Mouse (Mus musculus): ENCODE data around the gene Abcf2. TPM values are rescaled to one million over a fixed set of nuclear protein-coding genes. Genes with fewer than 3 reads are reported as not detected.
"Not testable (repeated sequence)": the region's sequence is repeated elsewhere in the genome, so short reads cannot be mapped to it uniquely, and the experiment has no call there.

The Abcf2 gene
- polyA plus RNA-seq, 1 experiment = 194 TPM

DNA sequence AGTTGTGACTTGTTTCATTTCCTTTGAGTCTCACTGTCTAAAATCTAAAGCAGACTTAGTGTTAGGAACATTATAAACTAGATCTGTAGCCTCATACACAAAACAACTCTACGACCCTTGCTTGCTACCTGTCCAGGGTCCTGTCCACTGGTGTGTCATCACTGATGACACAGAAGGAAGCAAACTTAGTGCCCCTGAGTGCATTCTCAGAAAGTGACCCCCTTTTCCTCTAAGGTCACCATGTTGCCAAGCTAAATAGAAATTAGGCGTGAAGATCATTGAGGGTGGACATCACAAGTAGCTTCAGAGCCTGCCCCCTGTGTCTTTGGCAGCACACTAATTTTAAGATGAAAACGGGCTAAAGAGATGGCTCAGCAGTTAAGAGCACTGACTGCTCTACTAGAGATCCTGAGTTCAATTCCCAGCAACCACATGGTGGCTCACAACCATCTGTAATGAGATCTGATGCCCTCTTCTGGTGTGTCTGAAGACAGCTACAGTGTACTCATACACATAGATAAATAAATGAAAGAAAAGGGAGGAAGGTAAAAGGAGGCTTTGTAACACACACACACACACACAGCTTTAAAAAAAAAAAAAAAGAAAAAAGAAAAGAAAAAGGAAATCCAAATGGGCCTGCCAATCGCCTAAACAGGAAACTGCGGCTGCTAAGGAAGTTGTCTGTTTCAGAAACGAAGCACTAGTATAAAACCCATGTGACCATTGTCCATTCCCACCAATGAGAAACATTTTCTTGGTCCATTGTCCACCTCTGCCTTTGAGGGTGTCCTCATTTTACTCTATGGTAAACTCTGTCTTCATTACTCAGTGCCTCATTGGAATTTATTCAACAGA, 1.1 kb upstream of the Abcf2 start:
- Histone ChIP-seq H3K4me1 (ENCODE audit: control insufficient read depth, insufficient read depth, low read length) (peaks cover 8% of the 10 kb centered on the region), H3K27me3 (ENCODE audit: control insufficient read depth, insufficient read depth, low read length) (no peaks in the 10 kb centered on the region), H3K36me3 (ENCODE audit: control insufficient read depth, insufficient read depth, low read length) (no peaks in the 10 kb centered on the region; the same call in 1 of the 2 replicates), H3K4me3 (ENCODE audit: control insufficient read depth, low read depth, low read length) (peak overlapping the region; percentile 96), H3K27ac (ENCODE audit: control insufficient read depth, insufficient read depth, low read depth, low read length) (no peak overlapping the region; the same call in 1 of the 2 replicates)
- TF ChIP-seq POLR2A (IDR thresholded peaks at IDR 0.05; ENCODE audit: control insufficient read depth, low read depth, low read length) (no peak), CTCF (IDR thresholded peaks at IDR 0.05; ENCODE audit: control insufficient read depth, insufficient read depth, insufficient replicate concordance, low read depth, low read length) (no peak)

DNA sequence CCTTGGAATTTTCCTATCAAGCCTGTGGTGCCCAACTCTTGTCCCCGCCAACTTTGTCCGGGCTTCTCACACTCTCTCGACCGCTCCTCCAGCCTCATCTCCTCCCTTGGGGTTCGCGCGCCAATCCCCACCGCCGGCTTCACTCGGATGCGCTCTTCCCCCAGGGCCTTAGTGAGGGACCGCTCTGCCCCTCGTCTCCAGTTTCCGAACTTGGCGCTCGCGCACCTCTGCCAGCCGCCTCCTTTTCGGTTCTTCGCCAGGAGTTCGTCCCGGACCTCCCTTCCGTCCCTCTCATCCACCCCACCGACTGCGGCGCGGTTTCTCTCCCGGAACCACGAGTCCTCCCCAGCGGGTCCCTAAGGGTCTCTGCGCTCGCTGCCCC, 475 bp downstream of the Abcf2 start:
- peak overlapping the region; percentile 96 for H3K4me3 ChIP-seq (ENCODE audit: control insufficient read depth, low read depth, low read length)
- no peaks in the 10 kb centered on the region; the same call in 1 of the 2 replicates for H3K36me3 ChIP-seq (ENCODE audit: control insufficient read depth, insufficient read depth, low read length)
- peaks cover 8% of the 10 kb centered on the region for H3K4me1 ChIP-seq (ENCODE audit: control insufficient read depth, insufficient read depth, low read length)
- no peak for TF ChIP-seq POLR2A (IDR thresholded peaks at IDR 0.05; ENCODE audit: control insufficient read depth, low read depth, low read length)
- TF ChIP-seq CTCF (IDR thresholded peaks at IDR 0.05; ENCODE audit: control insufficient read depth, insufficient read depth, insufficient replicate concordance, low read depth, low read length) = no peak
- peak overlapping the region; percentile 84 for H3K27ac ChIP-seq (ENCODE audit: control insufficient read depth, insufficient read depth, low read depth, low read length)
- no peaks in the 10 kb centered on the region for H3K27me3 ChIP-seq (ENCODE audit: control insufficient read depth, insufficient read depth, low read length)

DNA sequence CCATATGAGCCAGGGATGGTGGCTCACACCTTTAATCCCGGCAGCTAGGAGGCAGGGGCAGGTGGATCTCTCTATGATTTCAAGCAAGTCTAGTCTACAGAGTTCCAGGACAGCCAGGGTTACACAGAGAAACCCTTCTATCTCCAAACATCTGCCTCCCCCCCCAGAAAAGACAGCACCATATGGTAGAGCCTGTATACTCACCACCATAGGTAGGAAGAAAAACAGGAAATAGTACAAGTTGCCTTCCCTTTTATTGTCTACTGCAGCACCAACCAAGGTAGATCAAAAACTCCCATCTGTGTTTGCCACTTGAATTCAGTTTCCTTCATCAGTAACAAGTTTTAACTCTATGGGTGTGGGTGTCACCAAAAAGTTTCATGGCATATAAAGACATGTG, 1.3 kb downstream of the Abcf2 start:
- H3K4me3 ChIP-seq (ENCODE audit: control insufficient read depth, low read depth, low read length) = peak overlapping the region; percentile 96
- no peaks in the 10 kb centered on the region for H3K27me3 ChIP-seq (ENCODE audit: control insufficient read depth, insufficient read depth, low read length)
- H3K36me3 ChIP-seq (ENCODE audit: control insufficient read depth, insufficient read depth, low read length) = no peaks in the 10 kb centered on the region; the same call in 1 of the 2 replicates
- peaks cover 8% of the 10 kb centered on the region for H3K4me1 ChIP-seq (ENCODE audit: control insufficient read depth, insufficient read depth, low read length)
- no peak overlapping the region for H3K27ac ChIP-seq (ENCODE audit: control insufficient read depth, insufficient read depth, low read depth, low read length)
- TF ChIP-seq CTCF (IDR thresholded peaks at IDR 0.05; ENCODE audit: control insufficient read depth, insufficient read depth, insufficient replicate concordance, low read depth, low read length) (no peak), POLR2A (IDR thresholded peaks at IDR 0.05; ENCODE audit: control insufficient read depth, low read depth, low read length) (no peak)

DNA sequence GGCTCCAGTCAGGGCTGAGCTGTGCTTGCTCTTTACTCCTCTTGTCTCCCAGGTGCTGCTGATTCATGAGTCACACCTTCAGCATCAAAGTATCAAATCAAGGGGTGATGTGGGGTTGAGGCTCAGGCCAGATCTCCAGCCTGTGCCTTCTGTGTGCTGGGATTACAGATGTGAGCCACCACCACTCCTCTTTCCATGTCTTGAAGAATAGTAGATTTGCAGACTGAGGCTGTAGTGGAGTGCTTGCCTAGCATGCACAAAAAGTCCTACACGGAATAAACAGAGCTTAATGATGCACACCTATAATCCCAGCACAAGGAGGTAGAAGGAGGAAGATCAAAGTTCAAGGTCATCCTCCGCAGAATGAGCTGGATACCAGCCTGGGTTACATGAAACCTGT, 20.6 kb downstream of the Abcf2 start, which contains the start of gene 4931409K22Rik:
Gene 4931409K22Rik (minus strand): TSS at position 101 of the 400 bp plus-strand sequence.
- Histone ChIP-seq H3K36me3 (ENCODE audit: control insufficient read depth, insufficient read depth, low read length) (no peaks in the 10 kb centered on the region), H3K27ac (ENCODE audit: control insufficient read depth, insufficient read depth, low read depth, low read length) (no peak within 1 kb of the TSS), H3K4me3 (ENCODE audit: control insufficient read depth, low read depth, low read length) (peak within 1 kb of the TSS; percentile 35), H3K27me3 (ENCODE audit: control insufficient read depth, insufficient read depth, low read length) (no peaks in the 10 kb centered on the region), H3K4me1 (ENCODE audit: control insufficient read depth, insufficient read depth, low read length) (peaks cover 6% of the 10 kb centered on the region)
- no peak for TF ChIP-seq CTCF (IDR thresholded peaks at IDR 0.05; ENCODE audit: control insufficient read depth, insufficient read depth, insufficient replicate concordance, low read depth, low read length)
- TF ChIP-seq POLR2A (IDR thresholded peaks at IDR 0.05; ENCODE audit: control insufficient read depth, low read depth, low read length) = no peak

DNA sequence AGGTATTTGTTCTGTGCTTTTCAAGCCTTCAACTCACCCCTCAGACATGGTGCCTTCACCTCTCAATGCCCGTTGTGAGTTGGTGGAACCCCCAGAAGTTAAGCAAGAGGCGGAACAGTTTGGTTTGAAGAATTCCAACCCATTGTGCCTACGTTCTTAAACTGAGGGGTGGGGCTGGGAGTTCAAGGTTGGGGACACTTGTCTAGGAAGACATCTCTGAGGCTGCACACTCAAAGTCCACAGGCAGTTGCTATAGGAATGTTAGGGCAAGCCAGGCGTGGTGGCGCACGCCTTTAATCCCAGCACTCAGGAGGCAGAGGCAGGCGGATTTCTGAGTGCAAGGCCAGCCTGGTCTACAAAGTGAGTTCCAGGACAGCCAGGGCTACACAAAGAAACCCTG, 21.9 kb downstream of the Abcf2 start:
- H3K4me1 ChIP-seq (ENCODE audit: control insufficient read depth, insufficient read depth, low read length); H3K27me3 ChIP-seq (ENCODE audit: control insufficient read depth, insufficient read depth, low read length); H3K36me3 ChIP-seq (ENCODE audit: control insufficient read depth, insufficient read depth, low read length): not testable (repeated sequence)
- Histone ChIP-seq H3K4me3 (ENCODE audit: control insufficient read depth, low read depth, low read length) (peak overlapping the region; percentile 83), H3K27ac (ENCODE audit: control insufficient read depth, insufficient read depth, low read depth, low read length) (peak overlapping the region; percentile 25; the same call in 1 of the 2 replicates)

DNA sequence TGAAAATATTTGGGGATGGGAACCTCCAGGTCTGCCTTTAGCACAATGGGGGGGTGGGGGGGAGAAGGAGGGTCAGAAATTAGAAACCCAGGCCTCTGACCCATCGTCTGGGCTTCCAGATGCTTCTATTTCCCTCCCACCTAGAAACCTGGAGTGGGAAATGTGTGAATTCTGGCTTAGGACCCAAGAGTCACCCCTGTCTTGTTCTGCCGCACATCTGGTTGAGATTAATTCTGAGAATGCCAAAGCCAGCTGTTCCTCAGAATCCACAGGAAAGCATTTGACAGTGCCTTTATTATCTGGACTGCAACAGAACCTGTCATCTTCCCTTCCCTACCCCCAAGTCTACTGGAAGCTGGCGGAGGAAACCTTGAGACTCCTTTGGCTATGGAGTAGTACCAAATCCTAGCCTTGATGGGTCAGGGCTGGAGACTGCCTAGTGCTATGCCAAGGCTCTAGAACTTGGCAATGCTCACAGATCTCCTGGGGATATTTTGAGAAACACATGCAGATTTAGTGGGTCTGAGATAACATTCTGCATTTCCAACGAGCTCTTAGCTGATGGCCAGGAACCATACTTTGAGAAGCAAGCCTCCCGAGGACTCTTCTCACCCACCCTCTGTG, 23.5 kb downstream of the Abcf2 start:
- Histone ChIP-seq H3K4me3 (ENCODE audit: control insufficient read depth, low read depth, low read length) (peak overlapping the region; percentile 83), H3K36me3 (ENCODE audit: control insufficient read depth, insufficient read depth, low read length) (no peaks in the 10 kb centered on the region), H3K4me1 (ENCODE audit: control insufficient read depth, insufficient read depth, low read length) (peaks cover 6% of the 10 kb centered on the region), H3K27ac (ENCODE audit: control insufficient read depth, insufficient read depth, low read depth, low read length) (no peak overlapping the region), H3K27me3 (ENCODE audit: control insufficient read depth, insufficient read depth, low read length) (no peaks in the 10 kb centered on the region)
- TF ChIP-seq CTCF (IDR thresholded peaks at IDR 0.05; ENCODE audit: control insufficient read depth, insufficient read depth, insufficient replicate concordance, low read depth, low read length) (no peak), POLR2A (IDR thresholded peaks at IDR 0.05; ENCODE audit: control insufficient read depth, low read depth, low read length) (no peak)

DNA sequence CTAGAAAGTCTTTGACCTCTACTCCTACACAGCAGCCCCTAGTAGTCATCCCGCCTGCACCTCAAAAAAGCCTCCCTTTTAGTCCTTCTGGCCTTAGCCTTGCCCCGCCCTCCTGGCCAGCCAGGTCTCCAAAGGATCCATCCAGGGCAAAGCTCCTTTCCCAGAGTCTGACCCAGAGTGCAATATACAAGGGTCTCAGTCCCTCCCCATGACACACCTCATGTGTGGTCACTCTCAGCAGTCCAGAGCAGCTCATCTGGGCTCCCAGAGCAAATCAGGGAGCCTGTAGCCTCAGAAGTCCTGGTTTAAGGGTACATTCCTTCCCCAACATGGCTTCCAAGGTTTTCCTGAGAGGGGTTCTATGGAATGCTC, 26.0 kb downstream of the Abcf2 start:
- Histone ChIP-seq H3K4me1 (ENCODE audit: control insufficient read depth, insufficient read depth, low read length) (peaks cover 6% of the 10 kb centered on the region), H3K36me3 (ENCODE audit: control insufficient read depth, insufficient read depth, low read length) (no peaks in the 10 kb centered on the region), H3K27ac (ENCODE audit: control insufficient read depth, insufficient read depth, low read depth, low read length) (no peak overlapping the region), H3K27me3 (ENCODE audit: control insufficient read depth, insufficient read depth, low read length) (no peaks in the 10 kb centered on the region), H3K4me3 (ENCODE audit: control insufficient read depth, low read depth, low read length) (no peak overlapping the region)
- TF ChIP-seq POLR2A (IDR thresholded peaks at IDR 0.05; ENCODE audit: control insufficient read depth, low read depth, low read length) = no peak
- no peak for TF ChIP-seq CTCF (IDR thresholded peaks at IDR 0.05; ENCODE audit: control insufficient read depth, insufficient read depth, insufficient replicate concordance, low read depth, low read length)

Measured in testis, adult 2 months (tissue).